Mouse (Mus musculus): ENCODE results near the gene Lyz1.
"Not testable (repeated sequence)": the region's sequence is repeated elsewhere in the genome, so short reads cannot be mapped to it uniquely, and the experiment has no call there.

Gene Lyz1

GRCm38 (mm10) chr10:117292671-117293070, at the start of gene Lyz1:
Gene Lyz1 (minus strand): TSS chr10:117292868.
- DNase-seq (ENCODE audit: low spot score) = no peak

DNA sequence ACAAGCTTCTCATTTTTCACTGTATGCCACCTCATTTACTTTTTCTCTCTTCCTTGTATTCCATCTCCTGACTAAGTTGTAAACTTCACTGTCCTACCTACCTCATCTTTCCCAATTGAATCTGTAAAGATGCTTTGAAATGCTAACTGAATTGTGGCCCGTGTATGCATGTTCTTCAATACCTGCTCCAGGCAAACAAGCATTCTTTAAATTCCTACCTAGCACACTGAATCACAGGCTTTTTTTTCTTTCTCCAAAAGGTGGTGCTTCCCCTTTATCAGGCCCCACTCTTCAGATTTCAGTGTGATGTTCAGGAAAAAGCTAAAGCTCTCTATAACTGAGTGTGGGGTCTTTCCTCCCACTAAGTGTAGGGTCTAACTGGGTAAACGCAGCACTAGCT, 49.7 kb upstream of the Lyz1 start:
- DNase-seq (ENCODE audit: low spot score) = no peak

- no peak for DNase-seq (ENCODE audit: low spot score)
Measured at GRCm38 (mm10) chr10:117341029-117341428, 48.4 kb upstream of the Lyz1 start.

DNA sequence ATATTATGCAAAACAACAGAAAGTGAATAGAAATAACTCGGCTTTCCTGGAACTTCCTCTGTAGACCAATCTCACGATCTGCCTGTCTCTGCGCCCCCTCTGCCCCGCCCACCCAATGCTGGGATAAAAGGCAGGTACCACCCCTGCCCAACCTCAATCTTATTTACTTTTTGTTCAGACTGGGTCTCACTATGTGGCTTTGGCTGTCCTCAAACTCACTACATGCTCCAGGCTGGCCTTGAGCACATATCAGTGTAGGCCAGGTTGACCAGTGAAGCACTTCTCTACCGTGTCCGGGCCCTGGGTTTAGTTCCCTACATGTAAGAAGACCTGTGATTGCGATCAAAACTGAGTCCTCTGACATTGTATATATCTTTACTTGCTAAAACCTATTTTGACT, 46.6 kb upstream of the Lyz1 start:
- DNase-seq (ENCODE audit: low spot score) = no peak

- DNase-seq (ENCODE audit: low spot score) = no peak
Measured at GRCm38 (mm10) chr10:117337946-117338345, 45.3 kb upstream of the Lyz1 start.

GRCm38 (mm10) chr10:117335649-117336048, 43.0 kb upstream of the Lyz1 start:
- DNase-seq (ENCODE audit: low spot score) = no peak

- no peak for DNase-seq (ENCODE audit: low spot score)
Measured at GRCm38 (mm10) chr10:117330521-117330920, 37.9 kb upstream of the Lyz1 start.

DNA sequence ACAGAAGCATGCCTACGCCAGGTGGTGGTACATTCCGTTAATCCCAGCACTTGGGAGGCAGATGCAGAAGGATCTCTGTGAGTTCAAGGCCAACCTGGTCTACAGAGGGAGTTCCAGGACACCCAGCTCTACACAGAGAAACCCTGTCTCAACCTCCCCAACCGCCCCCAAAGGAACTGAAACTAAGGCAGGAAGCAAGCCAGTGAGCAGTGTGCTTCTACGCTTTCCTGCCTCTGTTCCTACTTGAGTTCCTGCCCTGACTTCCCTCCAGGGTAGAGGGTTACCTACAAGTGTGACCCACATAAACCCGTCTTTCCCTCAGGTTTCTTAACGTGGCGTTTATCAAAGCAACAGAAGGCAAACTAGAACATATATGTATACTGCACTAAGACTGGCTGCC, 31.1 kb upstream of the Lyz1 start:
- no peak for DNase-seq (ENCODE audit: low spot score)

- DNase-seq (ENCODE audit: low spot score) = no peak
Measured at GRCm38 (mm10) chr10:117322630-117323029, 30.0 kb upstream of the Lyz1 start.

DNA sequence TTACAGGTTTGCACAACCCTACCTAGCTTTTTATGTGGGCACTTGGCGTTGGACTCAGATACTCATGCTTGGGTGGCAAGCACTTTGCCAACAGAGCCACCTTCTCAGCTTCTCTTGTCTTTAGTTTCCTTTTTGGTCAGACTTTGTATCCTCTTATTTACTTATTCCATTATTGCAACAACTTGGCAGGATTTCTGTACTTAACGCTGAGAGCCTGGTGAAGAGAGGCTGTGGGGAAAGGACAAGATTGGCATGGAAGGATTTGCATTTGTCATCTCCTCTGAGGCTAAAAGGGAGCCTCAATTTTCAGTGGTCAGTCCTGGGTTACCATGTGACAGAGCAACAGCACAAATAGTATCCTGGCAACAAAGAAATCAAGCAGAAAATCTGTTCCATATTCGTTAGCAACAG, 27.9 kb upstream of the Lyz1 start:
- no peak for DNase-seq (ENCODE audit: low spot score)

DNA sequence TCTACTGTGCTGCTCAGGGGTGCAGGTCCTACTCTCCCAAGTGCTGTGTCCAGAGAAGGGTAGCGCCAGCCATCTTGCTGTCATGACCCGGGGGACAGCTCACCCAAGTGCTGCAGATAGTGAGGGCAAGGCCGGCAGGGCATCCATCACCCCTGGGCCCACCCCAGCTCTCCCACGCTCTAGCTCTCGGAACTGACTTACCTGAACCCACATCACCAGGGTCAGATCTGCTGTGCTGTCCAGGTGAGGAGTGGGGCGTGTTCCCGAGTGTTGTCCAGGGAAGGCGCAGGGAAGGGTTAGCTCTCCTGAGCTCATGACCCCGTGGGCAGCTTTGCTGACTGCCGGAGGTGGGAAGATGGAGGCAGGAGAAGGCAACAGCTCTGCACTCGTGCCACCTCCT, 23.7 kb upstream of the Lyz1 start:
- no peak for DNase-seq (ENCODE audit: low spot score)

- DNase-seq (ENCODE audit: low spot score) = no peak
Measured at GRCm38 (mm10) chr10:117313133-117313532, 20.5 kb upstream of the Lyz1 start.

DNA sequence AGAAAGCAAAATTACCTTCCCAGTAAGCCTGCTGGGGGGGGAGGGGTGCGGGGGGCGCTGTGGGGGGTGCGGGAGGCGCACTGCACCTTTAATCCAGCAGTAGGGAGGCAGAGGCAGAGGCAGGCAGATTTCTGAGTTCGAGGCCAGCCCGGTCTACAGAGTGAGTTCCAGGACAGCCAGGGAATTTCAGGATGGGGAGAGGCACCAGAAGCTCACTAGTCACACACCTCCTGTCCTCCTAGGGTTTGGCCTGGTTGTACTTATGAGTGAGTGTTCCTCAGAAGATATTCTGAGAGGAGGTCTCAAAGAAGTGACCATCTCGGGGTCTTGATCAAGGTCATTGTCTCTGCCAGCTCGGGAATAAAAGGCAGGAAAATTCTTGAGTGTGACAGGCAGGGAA, 19.5 kb upstream of the Lyz1 start:
- no peak for DNase-seq (ENCODE audit: low spot score)

DNA sequence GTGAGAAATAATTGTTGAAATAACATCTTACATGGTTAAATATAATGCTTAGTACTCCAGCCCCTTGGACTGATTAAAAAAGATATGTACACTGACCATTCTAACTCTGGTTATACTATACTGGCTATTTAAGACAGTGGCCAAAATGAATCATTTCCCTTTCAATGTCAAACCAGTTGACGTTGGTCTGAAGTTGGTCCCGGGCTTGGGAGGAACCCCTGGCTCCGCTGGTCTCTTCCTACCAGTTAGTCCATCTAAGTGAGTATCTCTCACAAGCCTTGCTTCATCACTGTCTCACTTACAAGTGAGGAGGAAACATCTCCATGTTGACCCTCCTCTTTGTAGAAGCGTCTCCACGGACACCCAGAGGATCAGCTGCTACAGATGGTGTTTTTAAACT, 11.7 kb upstream of the Lyz1 start:
- DNase-seq (ENCODE audit: low spot score) = no peak

GRCm38 (mm10) chr10:117301688-117302087, 9.0 kb upstream of the Lyz1 start:
- no peak for DNase-seq (ENCODE audit: low spot score)

DNA sequence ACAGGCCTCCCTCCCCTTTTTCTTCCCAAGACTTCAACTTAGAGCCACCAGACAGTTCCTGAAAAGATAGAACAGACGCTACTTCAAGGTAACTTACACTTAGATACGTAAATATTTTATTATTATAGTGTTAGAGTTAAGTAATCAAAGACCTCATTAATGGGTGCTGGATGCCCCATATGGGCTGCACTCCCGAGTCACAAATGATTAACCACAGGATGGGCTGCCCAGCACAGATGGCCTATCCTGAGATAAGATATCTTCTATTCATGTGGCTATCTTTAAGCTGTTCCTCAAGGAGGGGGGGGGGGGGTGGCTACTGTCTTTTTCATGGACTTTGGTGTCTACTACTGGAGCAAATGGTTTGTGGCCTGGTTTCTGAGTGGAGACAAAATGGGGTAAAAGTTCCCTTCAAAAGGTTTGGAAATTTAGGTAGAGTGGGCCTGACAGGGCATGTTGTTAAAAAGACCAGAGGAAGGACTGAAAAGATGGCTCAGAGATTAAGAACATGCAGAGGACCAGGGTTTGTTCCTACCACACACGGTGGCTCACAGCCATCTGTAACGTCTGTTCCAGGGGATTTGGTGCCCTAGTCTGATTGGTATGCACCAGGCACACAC, 7.3 kb upstream of the Lyz1 start:
- no peak for DNase-seq (ENCODE audit: low spot score)

DNA sequence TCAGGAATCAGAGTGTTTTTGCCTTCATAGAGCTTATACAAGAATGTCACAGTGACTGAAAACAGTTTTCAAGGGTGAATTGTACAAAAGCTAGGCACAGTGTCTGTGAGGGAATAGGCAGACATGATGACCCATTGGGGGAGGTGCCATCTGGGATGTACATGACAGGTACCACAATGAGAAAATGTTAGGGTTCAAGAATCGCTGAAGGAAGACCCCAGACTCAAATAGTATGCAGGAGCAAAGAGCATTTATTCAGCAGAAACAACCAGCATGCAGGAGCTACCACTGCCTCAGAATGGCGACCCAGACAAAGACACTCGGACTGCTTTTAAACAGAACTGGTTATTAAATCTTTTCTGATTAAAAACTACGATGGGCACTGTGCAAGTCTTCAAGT, 6.4 kb upstream of the Lyz1 start:
- no peak for DNase-seq (ENCODE audit: low spot score)

DNA sequence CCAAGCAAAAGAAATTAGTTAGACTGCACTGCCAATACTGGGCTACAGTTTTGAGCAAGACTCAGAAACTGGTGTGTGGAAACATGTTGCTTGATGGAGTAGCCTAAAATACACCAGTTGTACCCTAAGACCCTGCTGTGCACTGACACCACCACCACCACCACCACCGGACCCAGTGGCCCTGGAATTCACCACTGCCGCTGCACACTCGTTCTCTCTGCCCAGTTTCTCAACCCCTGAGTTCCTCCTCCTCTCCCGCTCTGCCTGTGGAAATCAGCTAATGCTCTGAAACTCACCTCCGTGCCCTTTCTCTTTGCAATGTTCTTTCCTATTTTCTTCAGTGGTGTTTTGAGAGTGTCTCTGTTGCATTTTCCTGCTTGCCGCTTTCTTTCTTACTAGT, 5.7 kb upstream of the Lyz1 start:
- DNase-seq (ENCODE audit: low spot score) = no peak

DNA sequence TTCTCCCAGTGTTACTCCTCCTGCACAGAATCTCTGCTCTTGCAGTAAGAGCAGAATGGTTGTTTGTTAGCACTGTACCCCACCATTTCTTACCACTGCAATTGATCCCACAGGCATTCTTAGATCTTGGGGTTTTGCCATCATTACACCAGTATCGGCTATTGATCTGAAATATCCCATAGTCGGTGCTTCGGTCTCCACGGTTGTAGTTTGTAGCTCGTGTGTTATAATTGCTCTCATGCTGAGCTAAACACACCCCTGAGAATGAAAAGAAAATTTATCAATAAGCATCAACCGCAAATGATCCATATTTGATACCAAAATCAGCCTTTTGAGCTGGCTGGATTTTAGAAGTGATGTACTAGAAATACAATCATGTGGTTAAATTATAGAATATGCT, 1.7 kb downstream of the Lyz1 start:
- not testable (repeated sequence) for DNase-seq (ENCODE audit: low spot score)

GRCm38 (mm10) chr10:117290046-117290870, 2.4 kb downstream of the Lyz1 start:
- DNase-seq (ENCODE audit: low spot score) = no peak

GRCm38 (mm10) chr10:117289034-117289505, 3.6 kb downstream of the Lyz1 start:
- not testable (repeated sequence) for DNase-seq (ENCODE audit: low spot score)

- DNase-seq (ENCODE audit: low spot score) = no peak
Measured at GRCm38 (mm10) chr10:117288197-117289033, 4.3 kb downstream of the Lyz1 start.

All from spleen, adult 12 weeks (tissue).